Mouse (Mus musculus): Measurements from ENCODE around the gene Uck2. TPM values are rescaled to one million over a fixed set of nuclear protein-coding genes. Genes with fewer than 3 reads are reported as not detected.

Gene Uck2
- polyA plus RNA-seq, 1 experiment, result 160 TPM

- Histone ChIP-seq H3K4me1 (ENCODE audit: control insufficient read depth, insufficient read depth, low read length) (peaks cover 2% of the 10 kb centered on the region), H3K36me3 (ENCODE audit: control insufficient read depth, insufficient read depth, low read length) (no peaks in the 10 kb centered on the region), H3K27me3 (ENCODE audit: control insufficient read depth, insufficient read depth, low read length) (no peaks in the 10 kb centered on the region), H3K4me3 (ENCODE audit: control insufficient read depth, low read depth, low read length) (no peak overlapping the region), H3K27ac (ENCODE audit: control insufficient read depth, insufficient read depth, low read depth, low read length) (no peak overlapping the region)
- TF ChIP-seq POLR2A (IDR thresholded peaks at IDR 0.05; ENCODE audit: control insufficient read depth, low read depth, low read length) (no peak), CTCF (IDR thresholded peaks at IDR 0.05; ENCODE audit: control insufficient read depth, insufficient read depth, insufficient replicate concordance, low read depth, low read length) (no peak)
Measured at GRCm38 (mm10) chr1:167290263-167290592, 5.1 kb upstream of the Uck2 start.

DNA sequence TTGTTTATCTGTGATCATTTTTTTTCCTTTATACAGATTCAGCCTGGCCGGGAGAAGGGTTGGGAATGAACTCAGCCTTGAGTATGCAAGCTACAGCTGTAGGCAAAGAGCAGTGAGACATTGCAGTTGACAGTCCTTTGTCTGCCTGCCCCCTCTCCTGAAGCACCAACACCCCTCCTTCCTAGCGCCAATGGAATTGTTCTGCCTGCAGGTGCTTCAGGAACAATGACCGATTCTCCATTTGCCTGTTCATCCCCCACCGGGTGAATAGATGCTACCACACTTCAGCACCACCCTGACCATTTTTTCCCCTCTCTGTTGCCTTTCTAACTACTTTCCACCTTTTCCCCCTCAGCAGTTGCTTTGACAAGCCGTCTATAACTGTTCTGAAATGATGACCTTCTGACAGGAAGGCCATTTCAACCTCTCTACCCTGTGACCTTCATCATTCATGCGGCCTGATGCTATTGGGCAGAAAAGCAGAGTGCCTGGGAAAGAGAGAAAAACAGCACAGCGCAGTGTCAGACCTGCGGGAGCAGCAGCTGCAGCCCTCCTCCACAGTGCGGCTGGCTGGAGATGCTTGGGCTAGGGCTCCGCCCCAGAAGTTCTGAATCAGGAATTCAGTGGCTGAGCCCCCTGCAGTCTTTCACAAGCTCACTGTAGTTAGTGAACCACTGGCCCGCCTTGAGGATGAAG lies 4.6 kb upstream of the Uck2 start:
- Histone ChIP-seq H3K27me3 (ENCODE audit: control insufficient read depth, insufficient read depth, low read length) (no peaks in the 10 kb centered on the region), H3K36me3 (ENCODE audit: control insufficient read depth, insufficient read depth, low read length) (no peaks in the 10 kb centered on the region), H3K27ac (ENCODE audit: control insufficient read depth, insufficient read depth, low read depth, low read length) (no peak overlapping the region), H3K4me1 (ENCODE audit: control insufficient read depth, insufficient read depth, low read length) (peaks cover 2% of the 10 kb centered on the region), H3K4me3 (ENCODE audit: control insufficient read depth, low read depth, low read length) (no peak overlapping the region)
- TF ChIP-seq POLR2A (IDR thresholded peaks at IDR 0.05; ENCODE audit: control insufficient read depth, low read depth, low read length) (no peak), CTCF (IDR thresholded peaks at IDR 0.05; ENCODE audit: control insufficient read depth, insufficient read depth, insufficient replicate concordance, low read depth, low read length) (no peak)

GRCm38 (mm10) chr1:167288665-167289538 lies 3.8 kb upstream of the Uck2 start:
- TF ChIP-seq POLR2A (IDR thresholded peaks at IDR 0.05; ENCODE audit: control insufficient read depth, low read depth, low read length), result no peak
- no peak for TF ChIP-seq CTCF (IDR thresholded peaks at IDR 0.05; ENCODE audit: control insufficient read depth, insufficient read depth, insufficient replicate concordance, low read depth, low read length)
- Histone ChIP-seq H3K36me3 (ENCODE audit: control insufficient read depth, insufficient read depth, low read length) (no peaks in the 10 kb centered on the region), H3K27ac (ENCODE audit: control insufficient read depth, insufficient read depth, low read depth, low read length) (no peak overlapping the region), H3K4me1 (ENCODE audit: control insufficient read depth, insufficient read depth, low read length) (peaks cover 2% of the 10 kb centered on the region), H3K4me3 (ENCODE audit: control insufficient read depth, low read depth, low read length) (no peak overlapping the region), H3K27me3 (ENCODE audit: control insufficient read depth, insufficient read depth, low read length) (no peaks in the 10 kb centered on the region)

DNA sequence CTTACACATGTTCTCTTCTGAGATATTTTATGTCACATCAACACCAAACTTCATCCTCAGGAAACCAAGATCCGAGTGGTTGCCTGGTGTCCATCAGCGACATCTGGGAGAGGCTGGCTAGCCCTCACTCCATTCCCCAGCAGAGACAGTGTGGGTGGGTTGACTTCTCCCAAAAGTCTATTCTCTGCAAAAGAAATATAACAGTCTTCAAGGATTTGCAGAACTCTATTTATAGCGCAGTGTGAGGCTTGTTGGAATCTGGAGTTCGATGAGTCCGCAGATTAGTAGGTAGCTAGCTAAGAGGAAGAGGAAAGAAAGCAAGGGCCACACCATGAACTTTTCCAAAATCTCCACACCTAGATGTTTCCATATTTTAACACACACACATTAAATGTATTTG lies 2.0 kb upstream of the Uck2 start:
- Histone ChIP-seq H3K27me3 (ENCODE audit: control insufficient read depth, insufficient read depth, low read length) (no peaks in the 10 kb centered on the region), H3K36me3 (ENCODE audit: control insufficient read depth, insufficient read depth, low read length) (no peaks in the 10 kb centered on the region), H3K4me3 (ENCODE audit: control insufficient read depth, low read depth, low read length) (no peak overlapping the region), H3K4me1 (ENCODE audit: control insufficient read depth, insufficient read depth, low read length) (peaks cover 2% of the 10 kb centered on the region), H3K27ac (ENCODE audit: control insufficient read depth, insufficient read depth, low read depth, low read length) (no peak overlapping the region)
- TF ChIP-seq POLR2A (IDR thresholded peaks at IDR 0.05; ENCODE audit: control insufficient read depth, low read depth, low read length) (no peak), CTCF (IDR thresholded peaks at IDR 0.05; ENCODE audit: control insufficient read depth, insufficient read depth, insufficient replicate concordance, low read depth, low read length) (no peak)

DNA sequence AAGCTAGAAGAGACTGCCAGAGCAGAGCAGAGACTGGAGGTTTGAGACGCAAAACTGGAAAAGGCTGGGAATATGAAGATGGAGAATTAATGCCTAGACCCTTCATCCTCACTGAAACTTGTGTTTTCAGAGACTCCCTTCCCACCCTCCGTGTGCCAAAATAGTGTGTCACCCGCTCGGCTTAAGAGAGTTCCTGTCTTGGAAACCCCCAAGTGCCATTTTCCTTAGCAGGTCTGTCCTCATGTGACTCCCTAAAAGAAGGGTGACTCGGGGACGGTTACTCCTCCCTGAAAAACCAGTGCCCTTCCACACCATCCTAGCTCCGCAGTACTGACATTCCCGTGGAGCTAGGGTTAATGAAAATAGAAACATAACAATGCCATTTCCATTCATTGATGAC lies 236 bp upstream of the Uck2 start:
- peaks cover 2% of the 10 kb centered on the region for H3K4me1 ChIP-seq (ENCODE audit: control insufficient read depth, insufficient read depth, low read length)
- TF ChIP-seq CTCF (IDR thresholded peaks at IDR 0.05; ENCODE audit: control insufficient read depth, insufficient read depth, insufficient replicate concordance, low read depth, low read length), result no peak
- no peak for TF ChIP-seq POLR2A (IDR thresholded peaks at IDR 0.05; ENCODE audit: control insufficient read depth, low read depth, low read length)
- peak overlapping the region; percentile 85 for H3K27ac ChIP-seq (ENCODE audit: control insufficient read depth, insufficient read depth, low read depth, low read length)
- peak overlapping the region; percentile 96 for H3K4me3 ChIP-seq (ENCODE audit: control insufficient read depth, low read depth, low read length)
- H3K27me3 ChIP-seq (ENCODE audit: control insufficient read depth, insufficient read depth, low read length), result no peaks in the 10 kb centered on the region
- H3K36me3 ChIP-seq (ENCODE audit: control insufficient read depth, insufficient read depth, low read length), result no peaks in the 10 kb centered on the region

DNA sequence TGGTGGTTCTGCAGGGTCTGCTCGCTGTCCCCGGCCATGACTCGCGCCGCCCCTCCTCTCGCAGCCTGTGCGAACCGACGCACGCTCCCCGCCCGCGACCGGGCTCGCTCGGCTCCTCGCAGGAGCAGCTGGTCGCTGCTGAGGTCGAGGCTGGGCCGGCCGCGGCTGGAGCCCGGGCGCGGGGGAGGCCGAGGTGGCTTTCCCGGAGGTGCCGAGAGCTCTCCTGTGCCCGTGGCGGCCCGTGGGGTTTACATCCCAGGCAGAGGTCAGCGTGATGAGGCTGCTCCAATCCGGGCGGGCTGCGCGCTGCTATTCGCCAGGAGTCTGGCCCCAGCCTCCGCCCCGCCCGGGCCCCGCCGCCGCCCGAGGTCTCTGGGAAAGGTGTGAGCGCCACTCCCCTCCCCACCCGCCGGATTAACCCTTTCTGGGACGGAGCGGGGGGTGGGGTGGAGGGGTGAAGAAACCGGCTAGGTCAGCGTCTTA lies 242 bp downstream of the Uck2 start:
- H3K27ac ChIP-seq (ENCODE audit: control insufficient read depth, insufficient read depth, low read depth, low read length), result peak overlapping the region; percentile 93
- H3K4me1 ChIP-seq (ENCODE audit: control insufficient read depth, insufficient read depth, low read length), result peaks cover 2% of the 10 kb centered on the region
- H3K36me3 ChIP-seq (ENCODE audit: control insufficient read depth, insufficient read depth, low read length), result no peaks in the 10 kb centered on the region
- no peaks in the 10 kb centered on the region for H3K27me3 ChIP-seq (ENCODE audit: control insufficient read depth, insufficient read depth, low read length)
- peak overlapping the region; percentile 96 for H3K4me3 ChIP-seq (ENCODE audit: control insufficient read depth, low read depth, low read length)
- no peak for TF ChIP-seq CTCF (IDR thresholded peaks at IDR 0.05; ENCODE audit: control insufficient read depth, insufficient read depth, insufficient replicate concordance, low read depth, low read length)
- peak; percentile 45; the same call in 1 of the 2 replicates for TF ChIP-seq POLR2A (IDR thresholded peaks at IDR 0.05; ENCODE audit: control insufficient read depth, low read depth, low read length)

DNA sequence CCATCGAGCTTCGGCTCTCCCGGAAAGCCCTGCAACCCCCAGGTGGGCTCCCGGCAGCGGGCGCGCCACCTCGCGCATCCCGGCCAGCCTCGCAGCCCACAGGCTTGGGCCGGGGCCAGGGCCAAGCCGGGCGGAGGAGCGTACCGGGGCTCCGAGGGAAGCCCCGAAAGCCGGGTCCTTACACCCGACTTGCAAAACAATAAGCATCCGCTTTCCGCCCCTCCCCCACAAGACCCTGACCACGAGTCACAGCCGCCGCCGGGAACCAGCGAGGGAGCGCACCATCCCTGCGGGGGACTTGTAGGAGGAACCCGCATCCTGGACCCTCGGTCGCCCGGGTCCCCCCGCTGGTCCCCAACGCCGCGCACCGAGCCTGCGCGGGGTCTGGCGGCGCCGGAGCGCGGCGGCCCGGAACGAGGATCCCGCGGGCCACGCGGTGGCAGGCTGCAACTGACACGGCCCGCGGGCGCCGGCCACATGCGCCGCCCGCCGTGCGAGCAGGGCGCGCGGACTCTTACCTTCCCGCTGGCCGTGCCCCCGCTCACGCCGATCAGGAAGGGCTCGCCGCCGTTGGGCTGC lies 773 bp downstream of the Uck2 start:
- Histone ChIP-seq H3K36me3 (ENCODE audit: control insufficient read depth, insufficient read depth, low read length) (no peaks in the 10 kb centered on the region), H3K27me3 (ENCODE audit: control insufficient read depth, insufficient read depth, low read length) (no peaks in the 10 kb centered on the region), H3K4me3 (ENCODE audit: control insufficient read depth, low read depth, low read length) (peak overlapping the region; percentile 96), H3K4me1 (ENCODE audit: control insufficient read depth, insufficient read depth, low read length) (peaks cover 2% of the 10 kb centered on the region), H3K27ac (ENCODE audit: control insufficient read depth, insufficient read depth, low read depth, low read length) (peak overlapping the region; percentile 93)
- no peak for TF ChIP-seq POLR2A (IDR thresholded peaks at IDR 0.05; ENCODE audit: control insufficient read depth, low read depth, low read length)
- TF ChIP-seq CTCF (IDR thresholded peaks at IDR 0.05; ENCODE audit: control insufficient read depth, insufficient read depth, insufficient replicate concordance, low read depth, low read length), result no peak
